Mouse (Mus musculus): ENCODE data around the gene Gm10382. TPM values are rescaled to one million over a fixed set of nuclear protein-coding genes. Genes with fewer than 3 reads are reported as not detected.
A peak's percentile ranks its signal among the peaks of the same experiment; 100 is the strongest.
"Not testable (repeated sequence)": the region's sequence is repeated elsewhere in the genome, so short reads cannot be mapped to it uniquely, and the experiment has no call there.

Gene Gm10382
- total RNA-seq, 2 experiments from 2014 or later: not detected

DNA sequence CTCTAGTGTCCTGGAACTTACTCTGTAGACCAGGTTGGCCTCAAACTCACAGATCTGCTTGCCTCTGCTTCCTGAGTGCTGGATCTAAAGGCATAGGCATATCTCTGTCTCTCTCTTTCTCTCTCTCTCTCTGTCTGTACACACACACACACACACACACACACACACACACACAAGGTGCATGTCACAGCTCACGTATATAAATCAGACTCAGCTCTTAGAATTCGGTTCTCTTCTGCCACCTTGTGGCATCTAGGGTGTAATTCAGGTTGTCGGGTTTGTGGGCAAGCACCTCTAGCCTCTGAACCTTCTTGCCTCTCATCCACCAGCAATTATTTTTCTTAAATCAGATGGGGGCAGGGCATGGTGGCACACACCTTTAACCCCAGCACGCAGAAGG, 20.6 kb upstream of the Gm10382 start:
- DNase-seq (ENCODE audit: low spot score in 2 of 2): peak in 1 of 2 experiments; percentile 56

DNA sequence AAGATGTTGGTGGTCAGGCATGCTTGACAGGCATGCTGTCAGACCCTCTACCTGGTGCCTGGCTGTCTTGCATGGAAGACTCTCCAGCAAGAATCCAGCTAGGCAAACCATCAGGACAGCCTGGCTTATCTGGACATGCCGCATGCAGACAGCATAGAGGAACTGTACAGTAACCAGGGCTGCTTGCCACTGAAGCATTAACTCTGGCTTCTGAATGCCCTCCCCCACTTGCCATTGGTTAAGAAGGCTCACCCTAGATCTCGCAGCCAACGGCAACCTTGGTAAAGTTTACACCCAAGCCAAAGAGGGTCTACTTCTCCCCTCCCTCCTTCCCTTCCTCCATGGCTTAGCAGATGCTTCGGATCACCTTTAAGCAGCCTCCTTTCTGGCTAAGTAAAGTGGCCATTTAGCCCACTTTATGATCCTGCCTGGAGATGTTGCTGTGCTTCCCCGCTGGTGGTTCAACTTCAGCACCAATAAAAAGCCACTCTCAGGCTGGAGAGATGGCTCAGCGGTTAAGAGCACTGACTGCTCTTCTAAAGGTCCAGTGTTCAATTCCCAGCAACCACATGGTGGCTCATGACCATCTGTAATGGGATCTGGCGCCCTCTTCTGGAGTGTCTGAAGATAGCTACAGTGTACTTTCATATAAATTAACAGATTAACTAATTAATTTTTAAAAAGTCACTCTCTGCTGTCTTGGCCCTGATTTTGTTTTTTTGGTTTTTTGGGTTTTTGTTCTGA, 18.0 kb upstream of the Gm10382 start:
- no peak for DNase-seq (ENCODE audit: low spot score in 2 of 2)

DNA sequence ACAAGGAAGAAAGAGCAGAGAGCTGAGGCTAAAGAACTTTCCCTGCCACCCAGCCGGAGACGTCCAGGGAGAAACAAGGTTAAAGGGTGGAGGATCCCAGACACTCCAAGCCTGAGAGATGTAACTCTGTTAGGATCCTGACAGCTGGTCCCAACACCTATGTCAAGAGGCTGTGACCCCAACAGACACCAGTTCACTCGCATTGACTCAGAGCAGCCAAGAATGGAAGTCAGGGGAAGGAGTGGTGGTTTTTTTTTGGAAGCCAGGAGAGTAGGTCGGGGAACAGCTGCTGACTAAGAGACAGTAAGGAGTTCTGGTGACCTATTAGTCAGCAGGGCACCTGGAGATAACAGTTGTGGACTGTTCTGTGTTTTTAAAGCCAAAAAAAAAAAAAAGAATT, 17.1 kb upstream of the Gm10382 start:
- DNase-seq (ENCODE audit: low spot score in 2 of 2): no peak

DNA sequence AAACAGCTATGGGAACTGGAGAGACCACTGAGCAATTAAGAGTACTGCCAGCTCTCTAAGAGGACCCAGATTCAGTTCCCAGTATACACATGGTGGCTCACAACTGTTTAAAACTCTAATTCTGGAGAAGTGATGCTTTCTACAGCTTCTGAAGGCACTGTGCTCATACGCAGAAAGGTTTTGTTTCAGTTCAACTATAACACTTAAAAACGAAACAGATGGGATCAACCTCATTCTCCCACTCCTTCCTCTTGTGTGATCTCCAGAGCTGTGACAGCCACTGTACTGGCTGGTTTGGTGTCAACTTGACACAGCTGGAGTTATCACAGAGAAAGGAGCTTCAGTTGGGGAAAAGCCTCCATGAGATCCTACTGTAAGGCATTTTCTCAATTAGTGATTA, 13.3 kb upstream of the Gm10382 start:
- DNase-seq (ENCODE audit: low spot score in 2 of 2): no peak

DNA sequence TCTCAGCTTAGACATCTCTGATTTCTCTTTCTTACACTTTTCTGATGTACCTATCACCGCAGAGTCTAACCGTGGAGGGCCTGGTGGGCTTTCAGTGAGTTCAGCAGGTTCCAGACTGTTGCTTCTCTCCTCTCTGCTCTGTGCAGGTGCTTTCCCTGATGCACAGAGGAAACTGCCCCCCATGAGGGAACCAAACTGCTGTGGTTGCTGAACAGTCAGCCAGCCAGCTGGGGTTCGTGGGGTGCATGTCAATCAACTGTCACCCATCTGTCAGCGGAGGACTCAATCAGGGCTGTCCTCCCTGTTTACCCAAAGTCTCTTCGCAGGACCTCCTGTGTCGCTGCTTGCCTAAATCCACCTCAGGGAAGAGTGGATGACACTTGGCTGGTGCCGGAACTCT, 11.9 kb upstream of the Gm10382 start:
- no peak for DNase-seq (ENCODE audit: low spot score in 2 of 2)

DNA sequence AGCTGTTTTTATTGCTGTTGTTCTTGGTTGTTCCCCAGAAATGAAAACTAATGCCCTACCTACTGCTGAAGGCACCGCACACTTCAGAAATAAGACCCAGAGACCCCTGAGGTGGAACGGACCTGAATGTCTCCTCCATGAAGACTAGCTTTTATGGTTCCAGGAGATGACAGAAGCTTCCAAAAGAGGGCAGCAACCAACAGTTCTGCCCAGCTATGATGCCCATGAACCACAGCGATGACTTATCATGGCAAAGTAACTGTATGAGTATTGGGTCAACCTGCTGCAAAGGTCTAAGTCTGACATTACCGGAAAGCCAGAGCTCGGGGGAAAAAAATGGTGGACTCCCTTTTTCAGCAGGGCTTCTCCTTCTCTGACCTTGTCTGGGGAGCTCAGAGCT, 10.2 kb upstream of the Gm10382 start:
- no peak for DNase-seq (ENCODE audit: low spot score in 2 of 2)

DNA sequence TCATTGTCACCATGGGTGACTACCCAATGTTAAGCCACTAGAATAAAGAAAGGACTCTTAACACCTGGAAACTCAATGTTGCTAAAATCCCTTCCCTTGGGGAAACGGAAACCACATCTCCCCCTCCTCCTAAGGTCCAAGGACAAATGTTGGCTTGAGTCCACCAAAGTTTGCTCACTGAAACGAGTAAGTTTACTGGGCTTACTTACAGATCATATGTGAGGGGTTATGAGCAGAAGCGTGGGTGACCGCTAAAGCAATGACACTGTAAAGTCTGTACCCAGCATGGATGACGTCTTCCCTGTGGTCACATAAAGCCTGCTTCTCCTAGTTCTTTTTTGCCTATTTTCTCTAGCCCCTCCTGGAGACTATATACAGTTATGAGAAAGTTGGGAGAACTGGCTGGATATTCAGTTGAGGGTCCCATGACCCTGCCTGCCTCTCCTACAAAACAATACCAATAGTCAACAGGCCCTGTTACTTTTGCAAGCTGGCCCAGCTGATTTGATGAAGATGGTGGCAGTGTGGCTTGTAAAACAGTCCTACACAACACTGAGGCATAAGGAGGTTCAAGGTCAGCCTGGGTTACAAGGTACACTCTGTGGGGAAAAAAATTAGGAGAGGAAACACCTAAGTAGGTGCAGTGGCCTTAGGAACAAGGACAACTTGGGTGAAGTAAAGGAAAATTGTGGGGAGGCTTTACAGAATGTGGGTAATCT, 7.0 kb upstream of the Gm10382 start:
- no peak for DNase-seq (ENCODE audit: low spot score in 2 of 2)

DNA sequence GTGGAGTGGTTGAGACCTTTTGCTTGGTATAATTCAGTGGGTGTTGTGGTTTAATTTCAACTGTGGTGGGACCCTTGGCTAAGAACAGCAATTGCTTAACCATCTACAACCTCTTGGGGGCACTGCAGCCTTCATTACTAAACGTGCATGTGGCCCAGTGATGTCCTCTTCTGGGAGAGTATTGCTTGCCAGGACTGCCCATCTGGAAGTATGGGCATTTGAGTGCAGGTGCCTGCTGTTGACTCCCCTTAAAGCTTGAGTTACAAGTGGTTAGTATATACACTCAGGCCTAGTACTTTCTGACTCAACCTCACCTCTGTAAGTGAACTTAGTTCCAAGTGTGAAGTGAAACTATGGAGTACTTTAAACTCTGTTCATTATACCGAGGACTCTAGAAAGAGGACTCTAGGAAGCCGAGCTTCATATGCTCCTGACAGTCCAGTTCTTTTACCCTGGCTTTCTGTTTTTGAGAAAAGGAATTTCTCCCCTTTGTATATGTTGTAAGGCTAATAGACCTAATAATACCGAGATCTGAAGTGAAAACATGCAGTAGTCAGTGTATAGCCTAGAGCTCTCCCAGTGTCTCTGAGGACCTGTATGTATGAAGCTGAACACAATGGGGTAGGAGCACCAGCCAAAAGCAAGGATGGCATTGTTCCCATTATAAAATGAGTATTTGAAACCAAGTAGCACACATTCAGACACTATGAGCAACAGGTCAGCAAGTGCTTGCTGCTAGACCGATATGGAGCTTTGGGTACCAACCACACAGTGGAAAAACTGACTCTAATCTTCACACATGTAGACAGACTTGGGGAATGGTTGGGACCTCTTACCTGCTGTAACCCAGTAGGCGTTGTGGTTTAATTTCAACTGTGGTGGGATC, 6.2 kb upstream of the Gm10382 start:
- DNase-seq (ENCODE audit: low spot score in 2 of 2): peak in 1 of 2 experiments; percentile 39

DNA sequence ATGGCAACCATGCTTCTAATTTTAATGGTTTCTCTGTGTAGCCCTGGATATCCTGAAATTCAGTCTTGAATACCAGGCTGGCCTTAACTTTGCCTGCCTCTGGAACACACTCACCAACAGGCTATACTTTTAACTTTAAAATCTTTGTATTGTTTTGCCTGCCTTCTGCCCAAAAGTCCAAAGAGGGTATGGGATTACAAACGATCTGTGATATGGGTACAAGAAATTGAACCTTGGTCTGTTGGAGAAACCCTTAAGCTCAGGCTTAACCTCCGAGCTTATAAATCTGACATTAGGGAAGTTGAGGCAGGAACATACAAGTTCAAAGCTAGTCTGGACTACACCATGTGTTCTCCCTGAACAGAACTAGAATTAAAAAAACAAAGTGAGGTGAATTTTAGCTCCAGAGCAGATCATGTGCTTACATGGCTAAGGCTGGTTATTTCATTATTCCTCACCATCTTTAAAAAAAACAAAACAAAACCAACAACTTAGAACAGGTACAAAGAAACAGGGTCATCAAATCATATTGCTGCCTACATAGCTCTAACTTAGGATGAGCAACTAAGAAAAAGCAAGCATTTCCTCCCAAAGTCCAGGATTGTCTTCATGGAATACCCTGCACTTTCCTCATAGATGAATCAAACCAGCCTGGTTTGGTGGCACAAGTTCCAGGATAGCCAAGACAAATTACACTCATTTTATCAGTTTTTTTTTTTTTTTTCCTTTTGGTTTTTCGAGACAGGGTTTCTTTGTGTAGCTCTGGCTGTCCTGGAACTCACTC, 5.3 kb upstream of the Gm10382 start:
- DNase-seq (ENCODE audit: low spot score in 2 of 2): no peak

DNA sequence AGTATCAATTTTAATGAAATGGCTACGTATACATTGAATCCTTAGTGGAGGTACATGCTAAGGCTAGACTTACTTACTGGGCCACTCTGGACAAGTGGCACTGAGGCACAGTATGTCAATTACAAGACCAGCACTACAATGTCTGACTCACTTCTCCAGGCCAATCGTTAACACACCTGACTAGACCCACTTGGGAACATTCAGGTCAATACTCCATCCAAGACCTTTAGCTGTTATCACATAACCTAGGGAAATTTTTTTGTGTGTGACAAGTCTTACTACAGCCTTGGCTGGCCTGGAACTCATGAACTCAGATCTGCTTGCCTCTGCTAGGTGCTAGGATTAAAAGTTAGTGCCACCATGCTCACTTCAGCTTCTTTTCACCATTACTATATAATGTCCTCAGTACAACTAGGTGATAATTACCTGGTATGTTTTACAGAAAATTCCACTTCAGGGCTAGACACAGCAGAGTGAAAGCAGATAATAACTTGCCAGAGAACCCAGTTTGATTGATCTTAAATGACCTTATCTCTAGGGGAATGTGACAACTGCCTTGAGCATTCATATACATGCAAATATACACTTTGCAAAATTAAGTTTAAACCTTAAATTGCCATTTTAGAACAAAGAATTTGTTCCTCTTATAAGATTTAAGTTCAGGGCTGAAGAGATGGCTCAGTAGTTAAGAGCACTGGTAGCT, 4.5 kb upstream of the Gm10382 start:
- DNase-seq (ENCODE audit: low spot score in 2 of 2): no peak

DNA sequence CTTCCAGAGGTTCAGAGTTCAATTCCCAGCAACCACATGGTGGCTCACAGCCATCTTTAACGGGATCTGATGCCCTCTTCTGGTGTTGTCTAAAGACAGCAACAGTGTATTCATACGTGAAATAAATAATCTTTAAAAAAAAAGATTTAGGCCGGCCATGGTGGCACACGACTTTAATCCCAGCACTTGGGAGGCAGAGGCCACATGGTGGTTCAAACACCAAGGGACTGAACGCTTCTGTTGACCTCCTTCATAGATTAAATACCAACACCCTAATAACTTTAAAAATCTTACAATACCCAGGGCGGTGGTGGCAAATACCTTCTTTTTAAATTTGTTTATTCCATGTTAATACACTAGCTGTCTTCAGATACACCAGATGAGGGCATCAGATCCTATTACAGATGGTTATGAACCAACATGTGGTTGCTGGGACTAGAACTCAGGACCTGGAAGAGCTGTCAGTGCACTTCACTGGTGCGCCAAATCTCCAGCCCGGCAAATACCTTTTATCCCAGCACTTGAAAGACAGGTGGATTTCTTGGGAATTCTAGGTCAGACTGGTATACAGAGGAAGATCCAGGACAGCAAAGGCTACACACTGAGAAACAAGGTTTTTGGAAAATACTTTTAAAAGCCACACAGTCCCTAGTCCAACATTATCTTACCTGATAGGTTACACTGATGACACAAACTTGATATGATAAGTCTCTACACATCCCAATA, 3.7 kb upstream of the Gm10382 start:
- DNase-seq (ENCODE audit: low spot score in 2 of 2): no peak

DNA sequence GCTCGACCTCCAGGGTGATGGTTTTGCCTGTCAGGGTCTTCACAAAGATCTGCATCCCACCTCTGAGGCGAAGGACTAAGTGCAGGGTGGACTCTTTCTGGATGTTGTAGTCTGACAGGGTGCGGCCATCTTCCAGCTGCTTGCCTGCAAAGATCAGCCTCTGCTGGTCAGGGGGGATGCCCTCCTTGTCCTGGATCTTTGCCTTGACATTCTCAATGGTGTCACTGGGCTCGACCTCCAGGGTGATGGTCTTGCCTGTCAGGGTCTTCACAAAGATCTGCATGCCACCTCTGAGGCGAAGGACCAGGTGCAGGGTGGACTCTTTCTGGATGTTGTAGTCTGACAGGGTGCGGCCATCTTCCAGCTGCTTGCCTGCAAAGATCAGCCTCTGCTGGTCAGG, 1.8 kb upstream of the Gm10382 start:
- DNase-seq (ENCODE audit: low spot score in 2 of 2): not testable (repeated sequence)

DNA sequence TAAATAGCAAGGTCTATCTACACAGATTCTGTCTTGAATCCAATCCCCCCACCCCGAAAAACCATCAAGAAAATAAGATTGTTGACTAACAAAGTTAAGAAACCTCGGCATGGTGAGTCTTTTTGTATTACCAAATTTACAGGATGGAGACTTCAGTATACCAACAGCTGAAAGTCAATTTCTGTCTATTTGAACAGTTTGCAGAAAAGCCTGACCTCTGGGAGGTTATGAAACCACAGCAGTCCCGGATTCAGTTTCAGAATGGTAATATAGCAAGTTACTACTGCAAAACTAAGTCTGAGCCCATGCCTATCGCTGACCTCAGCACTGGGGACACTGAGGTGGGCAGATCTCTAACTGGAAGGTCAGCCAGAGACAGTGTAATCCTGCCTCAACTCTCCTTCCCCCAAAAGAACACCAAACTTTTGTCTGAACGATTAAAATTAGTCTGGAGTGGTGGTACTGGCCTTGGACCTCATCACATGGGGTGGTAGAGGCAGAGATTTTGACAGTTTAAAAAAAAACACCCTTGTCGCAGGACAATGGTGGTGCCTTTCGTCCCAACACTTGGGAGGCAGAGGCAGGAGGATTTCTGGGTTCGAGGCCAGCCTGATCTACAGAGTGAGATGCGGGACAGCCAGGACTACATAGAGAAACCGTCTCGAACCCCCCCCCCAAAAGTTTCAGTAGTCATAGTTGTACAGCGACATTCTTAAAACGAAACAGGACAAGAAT, 597 bp upstream of the Gm10382 start:
- DNase-seq (ENCODE audit: low spot score in 2 of 2): no peak

DNA sequence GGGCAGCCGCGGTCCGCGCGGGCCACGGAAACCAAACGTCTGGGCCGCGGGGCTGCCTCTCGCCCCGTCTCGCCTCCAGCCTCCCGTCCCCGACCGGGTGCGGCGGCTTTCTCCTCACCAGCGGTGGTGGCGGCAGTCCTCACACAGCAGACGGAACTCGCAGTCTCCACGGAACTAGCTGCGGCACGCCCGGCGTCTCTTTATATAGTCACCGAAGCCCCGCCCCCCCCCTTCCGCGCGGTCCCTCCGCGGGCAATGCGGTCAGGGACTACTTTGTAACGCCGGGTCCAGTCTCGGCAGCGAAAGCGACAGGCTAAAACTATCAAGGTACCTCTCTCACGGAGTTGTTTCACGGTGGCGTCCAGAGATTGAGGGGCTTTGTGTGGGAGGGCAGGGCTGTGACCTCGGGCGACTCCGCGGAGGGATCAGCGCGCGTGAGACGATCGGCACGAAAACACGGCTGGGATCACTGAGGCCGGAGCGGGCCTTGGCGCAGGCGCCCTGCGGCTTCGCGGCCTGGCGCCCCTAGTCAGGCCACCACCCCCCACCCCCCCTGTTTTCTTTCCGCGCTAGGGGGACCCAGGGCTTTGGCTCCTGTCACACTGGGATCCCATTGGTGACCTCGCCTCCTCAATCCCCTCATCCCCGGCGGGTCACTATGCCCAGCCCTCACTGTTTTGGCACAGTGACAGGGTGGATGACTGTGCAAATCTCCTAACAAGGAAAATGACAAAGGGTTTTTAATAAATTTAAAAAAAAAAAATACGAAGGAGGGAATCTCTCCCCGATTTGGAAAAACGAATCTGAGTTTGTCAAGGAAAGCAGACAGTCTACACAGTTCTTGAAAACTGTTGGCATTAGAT, 688 bp downstream of the Gm10382 start, which contains the start of gene Ubc:
Gene Ubc, minus strand, starts transcription at position 624 of the 863 bp plus-strand sequence.
- DNase-seq (ENCODE audit: low spot score in 2 of 2): peak; percentile 79 to 89

DNA sequence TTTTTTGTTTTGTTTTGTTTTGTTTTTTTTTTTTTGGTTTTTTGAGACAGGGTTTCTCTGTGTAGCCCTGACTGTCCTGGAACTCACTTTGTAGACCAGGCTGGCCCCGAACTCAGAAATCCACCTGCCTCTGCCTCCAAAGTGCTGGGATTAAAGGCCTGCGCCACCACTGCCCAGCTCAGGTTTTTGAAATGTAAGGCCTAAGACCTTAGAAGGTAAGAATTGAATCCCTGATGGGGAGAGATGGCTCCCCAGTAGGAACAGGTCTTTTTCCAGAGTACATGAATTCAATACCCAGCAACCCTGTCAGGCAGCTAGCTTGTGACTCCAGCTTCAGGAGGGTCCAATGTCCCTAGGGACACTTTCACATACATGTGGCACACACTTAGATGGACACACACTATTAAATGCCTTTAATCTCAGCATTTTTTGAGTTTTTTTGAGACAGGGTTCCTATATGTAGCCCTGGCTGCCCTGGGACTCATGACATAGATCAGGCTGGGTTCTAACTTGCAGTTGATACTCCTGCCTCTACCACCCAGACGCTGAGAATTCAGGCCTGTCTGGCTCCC, 1.9 kb downstream of the Gm10382 start:
- DNase-seq (ENCODE audit: low spot score in 2 of 2): no peak

DNA sequence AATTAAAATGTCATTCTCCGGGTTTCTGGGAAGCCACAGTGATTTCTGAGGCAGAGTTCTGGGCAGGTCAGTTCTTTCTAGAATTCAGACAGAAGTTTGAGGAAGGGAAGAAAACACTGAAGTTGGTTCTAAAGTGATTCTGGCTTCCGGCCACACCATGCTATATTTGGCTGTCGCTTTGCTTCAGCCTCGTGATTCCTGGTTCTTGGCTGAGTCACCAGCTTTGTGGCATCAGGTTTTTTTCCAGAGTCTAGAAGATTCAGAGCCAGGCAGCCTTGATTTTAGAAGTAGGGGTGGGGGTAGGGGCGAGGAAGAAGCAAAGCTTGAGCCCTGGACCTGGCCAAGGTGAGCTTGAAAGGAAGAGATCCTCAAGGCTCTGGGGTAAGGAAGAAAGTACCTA, 2.5 kb downstream of the Gm10382 start:
- peak in 1 of 2 experiments; percentile 54 for DNase-seq (ENCODE audit: low spot score in 2 of 2)

DNA sequence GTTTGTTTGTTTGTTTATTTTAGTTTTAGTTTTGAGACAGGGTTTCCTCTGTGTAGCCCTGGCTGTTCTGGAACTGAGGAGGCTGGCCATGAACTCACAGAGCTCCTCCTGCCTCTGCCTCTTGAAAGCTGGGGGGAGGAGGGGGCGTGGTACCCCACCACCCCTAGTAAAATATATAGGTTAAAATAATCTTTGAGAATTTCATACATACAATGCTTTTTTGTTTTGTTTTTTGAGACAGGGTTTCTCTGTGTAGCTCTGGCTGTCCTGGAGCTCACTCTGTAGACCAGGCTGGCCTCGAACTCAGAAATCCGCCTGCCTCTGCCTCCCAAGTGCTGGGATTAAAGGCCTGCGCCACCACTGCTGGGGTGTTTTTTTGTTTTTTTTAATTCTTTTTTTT, 3.1 kb downstream of the Gm10382 start:
- DNase-seq (ENCODE audit: low spot score in 2 of 2): not testable (repeated sequence)

DNA sequence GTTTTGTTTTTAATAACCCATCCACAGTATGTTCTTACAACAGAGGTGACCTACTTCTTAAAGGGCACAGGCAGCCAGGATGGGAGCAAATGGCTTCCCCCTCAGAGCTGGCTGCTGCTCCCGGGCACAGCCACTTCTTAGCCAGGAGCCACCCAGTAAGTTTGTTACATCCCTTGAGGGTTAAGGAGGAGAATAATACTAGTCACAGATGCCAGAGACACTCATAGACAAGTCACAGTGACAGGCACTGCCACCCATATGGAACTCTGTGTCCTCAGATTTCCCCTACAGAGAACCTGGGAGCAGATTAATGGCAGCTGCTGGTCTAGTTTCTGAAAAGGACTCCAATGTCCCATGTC, 3.5 kb downstream of the Gm10382 start:
- no peak for DNase-seq (ENCODE audit: low spot score in 2 of 2)

Data from gastrocnemius, postnatal 4 days (tissue).